Mouse (Mus musculus) CD8-positive naive resting alpha-beta T cell, adult 2 months (primary cell): Measurements from ENCODE around the gene Ccdc186.

Experiments
- DNase-seq, 2 experiments: peaks; one replicate each; pipeline ENCODE4 v3.0.0; 2022; ENCODE audit warnings: low read depth in 2 of 2, low spot score in 2 of 2

Gene Ccdc186

GRCm38 (mm10) chr19:56821798-56822447 is at the start of gene Ccdc186:
Gene Ccdc186, minus strand, starts transcription at chr19:56822190.
- DNase-seq = peak; percentile 93 to 94

GRCm38 (mm10) chr19:56867701-56868100 is 45.7 kb upstream of the Ccdc186 start:
- no peak for DNase-seq

GRCm38 (mm10) chr19:56856455-56856854 is 34.5 kb upstream of the Ccdc186 start:
- no peak for DNase-seq

GRCm38 (mm10) chr19:56852590-56852989 is 30.6 kb upstream of the Ccdc186 start:
- no peak for DNase-seq

GRCm38 (mm10) chr19:56842974-56843373 is 21.0 kb upstream of the Ccdc186 start:
- DNase-seq = no peak

- no peak for DNase-seq
Measured at GRCm38 (mm10) chr19:56838942-56839706, 17.1 kb upstream of the Ccdc186 start.

- DNase-seq = no peak
Measured at GRCm38 (mm10) chr19:56835340-56835739, 13.3 kb upstream of the Ccdc186 start.

- DNase-seq = no peak
Measured at GRCm38 (mm10) chr19:56830163-56830562, 8.2 kb upstream of the Ccdc186 start.

- DNase-seq = no peak
Measured at GRCm38 (mm10) chr19:56829267-56829666, 7.3 kb upstream of the Ccdc186 start.

GRCm38 (mm10) chr19:56828305-56828704 is 6.3 kb upstream of the Ccdc186 start:
- no peak for DNase-seq

- DNase-seq = no peak
Measured at GRCm38 (mm10) chr19:56826047-56826631, 4.1 kb upstream of the Ccdc186 start, which contains the start of gene Tdrd1. Gene Tdrd1, plus strand, starts transcription at chr19:56826209.

GRCm38 (mm10) chr19:56822448-56822836 is 452 bp upstream of the Ccdc186 start:
- DNase-seq = no peak

- peak; percentile 14 to 31 for DNase-seq
Measured at GRCm38 (mm10) chr19:56821040-56821797, 771 bp downstream of the Ccdc186 start.

- no peak for DNase-seq
Measured at GRCm38 (mm10) chr19:56817851-56818526, 4.0 kb downstream of the Ccdc186 start.

GRCm38 (mm10) chr19:56813360-56813759 is 8.6 kb downstream of the Ccdc186 start:
- DNase-seq = no peak

GRCm38 (mm10) chr19:56811590-56811989 is 10.4 kb downstream of the Ccdc186 start:
- DNase-seq = no peak

- no peak for DNase-seq
Measured at GRCm38 (mm10) chr19:56810641-56811146, 11.3 kb downstream of the Ccdc186 start.

GRCm38 (mm10) chr19:56808771-56809170 is 13.2 kb downstream of the Ccdc186 start:
- DNase-seq = no peak

GRCm38 (mm10) chr19:56807122-56807521 is 14.9 kb downstream of the Ccdc186 start:
- no peak for DNase-seq

- DNase-seq = no peak
Measured at GRCm38 (mm10) chr19:56805366-56805765, 16.6 kb downstream of the Ccdc186 start.

GRCm38 (mm10) chr19:56802352-56802746 is 19.6 kb downstream of the Ccdc186 start:
- no peak for DNase-seq
